In genomic region chr11:109470921-109471861, GRCm38 (mm10) we compare ENCODE assay signal across 8 mouse cellular contexts. TPM values are rescaled to one million over a fixed set of nuclear protein-coding genes. Genes with fewer than 3 reads are reported as not detected.
DNase-seq lines count a peak whose midpoint lies in the region; ATAC-seq and TF ChIP-seq lines count a peak whose summit lies in the region.

No protein-coding gene starts in this region.

- intact Hi-C loops in heart, postnatal 25 days (cut with DNase I), result no loop called here
- intact Hi-C loops in left cerebral cortex, postnatal 25 days (cut with DNase I), result loop anchor here (5.0 kb wide), 2 partner anchors 109 to 181 kb away; partner anchors contain the start of gene Gna13

- no peak overlapping the region for H3K27ac ChIP-seq in heart, embryonic 11.5 days (ENCODE audit: low read depth, low read length)
- H3K27ac ChIP-seq in liver, embryonic 15.5 days (replicated peaks), result peak overlapping the region; percentile 98
- H3K27ac ChIP-seq in stomach, postnatal 0 days (replicated peaks), result peak overlapping the region; percentile 94

- no peak for DNase-seq in heart, postnatal 25 days (ENCODE audit: low spot score)
- DNase-seq in induced T-regulatory cell, adult 2 months (ENCODE audit: low read depth), result peak; percentile 78
- no peak for DNase-seq in stomach, postnatal 0 days (ENCODE audit: low spot score)
- no peak for DNase-seq in frontal cortex, postnatal 14 days (ENCODE audit: low spot score in 2 of 2)
- no peak for DNase-seq in left cerebral cortex, postnatal 25 days (ENCODE audit: low spot score in 2 of 2)

- H3K9me3 ChIP-seq in heart, embryonic 11.5 days (replicated peaks; ENCODE audit: control insufficient read depth, low read length), result no peaks in the 10 kb centered on the region
- H3K9me3 ChIP-seq in liver, embryonic 15.5 days (replicated peaks), result no peaks in the 10 kb centered on the region
- H3K9me3 ChIP-seq in stomach, postnatal 0 days (ENCODE audit: control insufficient read depth, low read length), result no peaks in the 10 kb centered on the region

- peaks cover 9% of the 10 kb centered on the region for H3K4me1 ChIP-seq in heart, embryonic 11.5 days (ENCODE audit: control insufficient read depth, insufficient read depth, low read length)
- H3K4me1 ChIP-seq in liver, embryonic 15.5 days (replicated peaks), result peaks cover 73% of the 10 kb centered on the region
- H3K4me1 ChIP-seq in stomach, postnatal 0 days (replicated peaks; ENCODE audit: control insufficient read depth, insufficient read depth), result no peaks in the 10 kb centered on the region

- ATAC-seq in heart, embryonic 11.5 days (replicated peaks; ENCODE audit: insufficient number of reproducible peaks, low FRiP score, low TSS enrichment), result no peak
- peak; percentile 59 for ATAC-seq in activated CD4-positive, CD25-positive, alpha-beta regulatory T cell, adult 4 months
- no peak for ATAC-seq in liver, embryonic 15.5 days (ENCODE audit: insufficient read depth)
- no peak for ATAC-seq in stomach, postnatal 0 days (ENCODE audit: low FRiP score, low TSS enrichment)

- H3K36me3 ChIP-seq in heart, embryonic 11.5 days (ENCODE audit: control insufficient read depth, insufficient read depth, low read length), result no peaks in the 10 kb centered on the region
- H3K36me3 ChIP-seq in liver, embryonic 15.5 days (replicated peaks), result peaks cover 34% of the 10 kb centered on the region
- H3K36me3 ChIP-seq in stomach, postnatal 0 days (ENCODE audit: control insufficient read depth, insufficient read depth, low read length), result no peaks in the 10 kb centered on the region

- H3K9ac ChIP-seq in heart, embryonic 11.5 days (ENCODE audit: low read depth, low read length), result peak overlapping the region; percentile 94
- H3K9ac ChIP-seq in liver, embryonic 15.5 days, result peak overlapping the region; percentile 97
- H3K9ac ChIP-seq in stomach, postnatal 0 days (ENCODE audit: low read length), result 0 out of 2 replicates have a peak overlapping the region, but pooled peaks have one; percentile 89

- no peak for TF ChIP-seq EP300 in stomach, postnatal 0 days (optimal IDR thresholded peaks at IDR 0.05)

- WGBS in heart, embryonic 11.5 days (ENCODE audit: insufficient replicate concordance), result 26% methylated on average over 15 of the region's 15 CpGs
- WGBS in liver, embryonic 15.5 days (ENCODE audit: insufficient replicate concordance), result 12% methylated on average over 15 of the region's 15 CpGs
- 35% methylated on average over 15 of the region's 15 CpGs for WGBS in stomach, postnatal 0 days

- H3K4me3 ChIP-seq in heart, embryonic 11.5 days (ENCODE audit: low read depth, low read length), result peak overlapping the region; percentile 82
- peak overlapping the region; percentile 89 for H3K4me3 ChIP-seq in liver, embryonic 15.5 days (replicated peaks)
- H3K4me3 ChIP-seq in stomach, postnatal 0 days (ENCODE audit: low read depth, low read length), result peak overlapping the region; percentile 75

- no peak for TF ChIP-seq CTCF in stomach, postnatal 0 days (IDR thresholded peaks at IDR 0.05; ENCODE audit: low read depth)

- no peaks in the 10 kb centered on the region for H3K27me3 ChIP-seq in heart, embryonic 11.5 days (ENCODE audit: control insufficient read depth, insufficient read depth, low read length)
- H3K27me3 ChIP-seq in liver, embryonic 15.5 days, result no peaks in the 10 kb centered on the region
- no peaks in the 10 kb centered on the region for H3K27me3 ChIP-seq in stomach, postnatal 0 days (ENCODE audit: control insufficient read depth, insufficient read depth, low read length)

- H3K4me2 ChIP-seq in heart, embryonic 11.5 days, result peak overlapping the region; percentile 86
- peak overlapping the region; percentile 97 for H3K4me2 ChIP-seq in liver, embryonic 15.5 days
- peak overlapping the region; percentile 97 for H3K4me2 ChIP-seq in stomach, postnatal 0 days (replicated peaks; ENCODE audit: low read depth)

RNA-seq across cellular contexts. Expression of gene Arsg, which starts 2.0 kb away (rescaled TPM):
- 4.2 and 5.1 TPM in 2 replicates for polyA plus RNA-seq in heart, embryonic 11.5 days (2014; fragmentation: Nextera tagmentation; extraction: Ambion mirVana)
- 1 to 10 TPM; 1.3 to 1.9 TPM for total RNA-seq in heart, postnatal 25 days (2021)
- 1 to 10 TPM; 4.5 to 5.5 TPM for polyA plus RNA-seq in activated CD4-positive, CD25-positive, alpha-beta regulatory T cell, adult 4 months (2017; shearing (Covaris generic))
- polyA plus RNA-seq in liver, embryonic 15.5 days (2015; fragmentation: Nextera tagmentation; extraction: Ambion mirVana), result 3.4 and 3.7 TPM in 2 replicates
- polyA plus RNA-seq in stomach, postnatal 0 days (2015; fragmentation: Nextera tagmentation; extraction: Ambion mirVana), result 3.2 and 3.5 TPM in 2 replicates
- total RNA-seq in left cerebral cortex, postnatal 25 days (2021), result 10 to 100 TPM in 1 of 2 experiments, 1 to 10 TPM in 1; 9.6 to 11.1 TPM

RNA-seq across cellular contexts. Expression of gene Slc16a6, which starts 2.2 kb away (rescaled TPM):
- polyA plus RNA-seq in heart, embryonic 11.5 days (2014; fragmentation: Nextera tagmentation; extraction: Ambion mirVana), result 10.2 and 12.7 TPM in 2 replicates
- 1 to 10 TPM; 7.7 to 8.8 TPM for total RNA-seq in heart, postnatal 25 days (2021)
- 10 to 100 TPM; 21.1 to 24.9 TPM for polyA plus RNA-seq in activated CD4-positive, CD25-positive, alpha-beta regulatory T cell, adult 4 months (2017; shearing (Covaris generic))
- polyA plus RNA-seq in liver, embryonic 15.5 days (2015; fragmentation: Nextera tagmentation; extraction: Ambion mirVana), result 38.9 and 39.1 TPM in 2 replicates
- polyA plus RNA-seq in stomach, postnatal 0 days (2015; fragmentation: Nextera tagmentation; extraction: Ambion mirVana), result 10.4 and 11.9 TPM in 2 replicates
- 10 to 100 TPM in 1 of 2 experiments, 1 to 10 TPM in 1; 8.7 to 17.3 TPM for total RNA-seq in left cerebral cortex, postnatal 25 days (2021)

RNA-seq across cellular contexts. Expression of gene Amz2, which starts 45.4 kb away (rescaled TPM):
- 37.6 and 38.8 TPM in 2 replicates for polyA plus RNA-seq in heart, embryonic 11.5 days (2014; fragmentation: Nextera tagmentation; extraction: Ambion mirVana)
- 10 to 100 TPM; 51.4 to 60.5 TPM for total RNA-seq in heart, postnatal 25 days (2021)
- 10 to 100 TPM; 39.6 to 51.6 TPM for polyA plus RNA-seq in activated CD4-positive, CD25-positive, alpha-beta regulatory T cell, adult 4 months (2017; shearing (Covaris generic))
- 10.8 and 11.1 TPM in 2 replicates for polyA plus RNA-seq in liver, embryonic 15.5 days (2015; fragmentation: Nextera tagmentation; extraction: Ambion mirVana)
- polyA plus RNA-seq in stomach, postnatal 0 days (2015; fragmentation: Nextera tagmentation; extraction: Ambion mirVana), result 21.5 and 22.1 TPM in 2 replicates
- 10 to 100 TPM; 48.3 to 55.4 TPM for total RNA-seq in left cerebral cortex, postnatal 25 days (2021)

RNA-seq across cellular contexts. Expression of gene 9930022D16Rik, which starts 57.5 kb away (rescaled TPM):
- 0.11 TPM in 1 of 2 replicates, not detected in the other for polyA plus RNA-seq in heart, embryonic 11.5 days (2014; fragmentation: Nextera tagmentation; extraction: Ambion mirVana)
- total RNA-seq in heart, postnatal 25 days (2021), result not detected
- under 1 TPM; 0.17 to 0.40 TPM for polyA plus RNA-seq in activated CD4-positive, CD25-positive, alpha-beta regulatory T cell, adult 4 months (2017; shearing (Covaris generic))
- polyA plus RNA-seq in liver, embryonic 15.5 days (2015; fragmentation: Nextera tagmentation; extraction: Ambion mirVana), result not detected in 2 replicates
- polyA plus RNA-seq in stomach, postnatal 0 days (2015; fragmentation: Nextera tagmentation; extraction: Ambion mirVana), result not detected in 2 replicates
- not detected for total RNA-seq in left cerebral cortex, postnatal 25 days (2021)
